Mouse (Mus musculus): ENCODE data around the gene Nxpe3.

Gene Nxpe3

DNA sequence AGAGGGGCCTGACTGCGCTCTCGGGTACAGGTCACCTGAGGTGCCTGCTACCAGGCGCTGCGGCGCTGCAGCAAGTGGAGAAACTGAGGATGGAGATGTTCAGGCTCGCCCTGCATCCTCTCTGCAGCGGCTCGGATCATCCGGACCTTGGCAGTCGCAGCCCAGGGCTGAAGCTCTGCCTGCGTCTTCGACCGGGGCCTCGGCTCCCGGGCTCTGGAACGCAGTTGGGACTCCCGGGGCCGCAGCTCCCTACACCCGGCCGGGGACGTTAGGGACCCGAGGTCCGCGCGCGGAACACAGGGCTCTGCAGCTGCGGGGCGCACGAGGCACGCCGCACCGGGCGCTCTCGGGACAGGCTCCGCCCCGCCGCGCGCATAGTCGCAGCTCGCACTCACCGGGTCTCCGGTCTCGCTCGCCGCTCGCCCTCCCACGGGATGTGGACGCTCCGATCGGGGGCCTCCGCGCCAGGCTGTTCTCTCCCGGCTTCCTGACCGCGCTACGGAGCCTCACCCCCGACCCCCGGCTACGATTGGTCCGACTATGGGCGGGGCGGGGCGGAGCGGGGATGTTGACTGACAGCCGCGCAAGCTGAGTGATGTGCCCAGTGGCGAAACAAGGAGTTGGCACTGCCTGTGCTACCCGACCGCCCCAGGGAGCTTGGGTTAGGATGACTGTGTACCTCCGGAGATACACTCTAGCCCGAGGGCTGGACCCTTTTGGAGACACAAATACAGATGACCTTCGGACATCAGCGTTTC lies at the start of gene Nxpe3:
Gene Nxpe3 (minus strand): TSS at position 393 of the 758 bp plus-strand sequence.
- DNase-seq (ENCODE audit: low spot score in 2 of 2): peak; percentile 77 to 84

DNA sequence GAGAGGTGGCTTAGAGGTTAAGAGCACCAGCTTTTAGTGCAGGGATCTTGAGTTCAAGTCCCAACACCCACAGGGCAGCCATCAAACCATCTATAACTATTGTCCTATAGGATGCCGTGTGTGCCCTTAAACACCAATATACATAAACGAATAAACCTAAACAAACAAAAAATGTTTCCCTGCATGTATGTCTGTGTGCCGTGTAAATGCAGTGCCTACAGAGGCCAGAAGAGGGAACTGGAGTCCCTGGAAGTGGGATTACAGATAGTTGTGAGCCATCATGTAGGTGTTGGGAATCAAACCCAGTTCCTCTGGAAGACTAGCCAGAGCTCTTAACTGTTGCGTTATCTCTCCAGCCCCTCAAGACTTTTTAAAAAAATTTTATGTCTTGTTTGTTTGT lies 45.7 kb upstream of the Nxpe3 start:
- no peak for DNase-seq (ENCODE audit: low spot score in 2 of 2)

DNA sequence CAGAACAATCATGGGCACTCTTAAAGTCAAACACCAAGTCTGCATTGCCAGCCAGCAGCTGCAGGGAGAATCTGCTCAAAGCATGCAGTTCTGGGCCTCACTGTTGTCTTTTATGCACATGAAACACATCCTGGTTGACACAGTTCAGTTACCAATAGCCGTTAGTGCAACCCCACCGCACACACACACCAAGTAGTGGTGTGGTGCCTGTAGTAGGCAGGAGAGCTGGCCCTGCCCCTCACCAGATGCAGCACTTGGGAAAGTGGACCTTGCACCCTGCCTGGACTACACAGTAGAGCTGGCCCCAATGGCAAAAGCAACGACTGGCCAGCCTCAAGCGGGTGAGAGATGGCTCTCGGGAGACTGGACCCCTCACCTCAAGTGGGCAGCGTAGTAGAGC lies 44.6 kb upstream of the Nxpe3 start:
- DNase-seq (ENCODE audit: low spot score in 2 of 2): no peak

DNA sequence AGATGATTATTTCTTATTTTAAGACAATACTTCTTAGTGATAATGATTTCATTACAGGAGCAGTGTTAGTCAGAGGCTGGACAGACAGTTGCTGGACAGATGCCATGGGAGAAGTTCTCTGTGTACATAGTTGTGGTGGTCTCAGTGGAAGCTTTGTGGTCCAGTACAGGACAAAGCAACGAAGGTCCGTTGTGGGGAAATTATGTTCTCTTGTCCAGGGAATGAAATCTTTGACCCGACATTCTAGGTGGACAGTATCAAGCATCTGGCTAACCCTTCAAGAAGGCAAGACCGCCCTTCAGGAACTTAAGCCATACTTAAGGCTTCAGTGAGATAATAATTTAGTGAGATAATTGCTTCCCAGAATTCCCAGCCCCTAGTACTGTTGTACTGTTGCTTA lies 43.7 kb upstream of the Nxpe3 start:
- no peak for DNase-seq (ENCODE audit: low spot score in 2 of 2)

DNA sequence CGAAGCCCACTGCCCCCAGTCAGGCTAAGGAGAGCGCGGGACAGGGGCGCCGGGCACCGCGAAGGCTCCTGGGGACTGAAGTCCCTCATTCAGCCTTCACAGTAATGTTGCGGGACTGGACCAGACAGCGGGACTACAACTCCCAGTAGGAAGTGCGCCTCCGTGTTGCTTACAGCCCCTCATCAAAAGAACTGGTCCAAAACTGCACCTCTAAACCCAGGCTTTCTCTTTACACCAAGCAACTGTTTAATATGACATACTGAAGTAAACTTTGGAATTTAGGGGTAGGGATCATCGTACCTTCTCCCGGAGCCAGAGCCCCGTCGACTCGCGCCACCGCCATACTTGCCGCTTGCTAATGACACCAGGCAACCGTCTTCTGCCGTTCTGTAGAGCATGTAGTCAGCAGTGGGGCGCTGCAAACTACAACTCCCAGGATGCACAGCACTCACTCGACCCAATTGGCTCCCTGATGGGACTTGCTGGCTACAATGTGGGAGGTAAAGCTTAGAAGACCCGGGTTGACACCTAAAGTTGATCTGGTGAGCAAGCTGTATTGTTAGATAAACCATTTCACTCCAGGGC lies 39.5 kb upstream of the Nxpe3 start, which contains the start of gene Cep97:
Gene Cep97 (minus strand): TSS at position 403 of the 585 bp plus-strand sequence.
- peak; percentile 81 to 86 for DNase-seq (ENCODE audit: low spot score in 2 of 2)

DNA sequence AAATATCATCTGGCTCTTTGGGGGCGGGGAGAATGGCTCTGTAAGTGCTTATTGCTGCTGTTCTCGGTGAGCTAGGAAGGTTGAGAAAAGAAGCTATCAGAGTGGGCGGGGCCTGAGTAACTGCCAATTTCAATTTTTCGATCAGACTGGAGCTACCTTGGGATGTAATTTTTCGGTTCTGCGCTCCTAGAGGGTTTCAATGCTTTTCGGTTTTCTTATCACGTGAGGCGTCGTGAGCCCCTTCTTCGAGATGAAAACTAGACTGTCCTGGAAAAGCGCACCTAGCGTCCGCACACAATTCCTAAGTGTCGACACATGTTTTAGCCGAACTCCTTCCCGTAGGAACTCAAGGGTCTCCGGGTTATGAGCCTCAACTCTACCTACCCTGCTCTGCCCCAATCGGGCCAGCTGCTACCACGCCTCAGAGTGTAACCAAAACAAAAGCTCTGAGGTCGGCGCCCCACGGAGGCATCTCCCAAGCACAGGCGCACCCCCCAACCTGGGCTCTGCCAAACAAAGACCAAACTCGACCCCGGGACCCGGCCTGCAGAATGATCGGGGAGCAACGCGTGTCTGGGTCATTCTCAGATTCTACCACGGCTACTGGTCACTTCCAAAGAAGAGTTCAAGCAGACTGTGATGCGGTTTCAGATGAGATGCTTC lies 38.7 kb upstream of the Nxpe3 start:
- peak; percentile 5 to 35 for DNase-seq (ENCODE audit: low spot score in 2 of 2)

DNA sequence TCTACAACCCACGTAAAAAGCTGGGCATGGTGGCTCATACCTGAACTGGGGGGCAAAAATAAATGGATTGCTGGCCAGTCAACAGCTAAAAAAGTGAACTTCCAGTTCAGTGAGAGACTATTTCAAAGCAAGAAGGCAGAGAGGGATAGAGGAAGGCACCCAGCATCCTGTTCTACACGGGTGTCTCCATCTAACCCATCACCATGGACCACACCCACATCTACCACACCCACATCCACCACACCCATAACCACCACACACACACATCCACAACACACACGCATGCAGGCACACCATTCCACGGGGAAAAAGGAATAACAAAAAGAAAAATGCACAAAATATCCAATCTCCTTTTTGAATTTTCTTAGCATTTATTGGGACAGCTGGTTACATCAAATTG lies 28.9 kb upstream of the Nxpe3 start:
- DNase-seq (ENCODE audit: low spot score in 2 of 2): no peak

DNA sequence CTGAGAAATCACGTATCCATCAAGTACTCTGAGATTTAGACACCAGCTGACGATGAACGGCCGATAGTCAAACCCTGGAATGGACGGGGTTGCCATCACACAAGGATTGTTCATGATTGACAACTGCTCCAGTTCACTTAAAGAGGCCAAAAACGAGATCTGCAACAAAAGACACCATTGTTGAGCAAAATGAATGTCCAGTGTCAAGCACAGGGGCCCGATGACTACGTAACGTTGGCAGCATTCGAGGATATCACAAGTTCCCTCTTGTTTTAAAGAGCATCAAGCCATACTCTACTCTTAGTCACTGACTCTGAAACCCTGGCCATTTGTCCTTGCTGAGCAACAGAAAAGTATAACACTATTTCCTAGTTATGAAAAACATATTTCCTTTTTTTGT lies 27.0 kb upstream of the Nxpe3 start:
- no peak for DNase-seq (ENCODE audit: low spot score in 2 of 2)

DNA sequence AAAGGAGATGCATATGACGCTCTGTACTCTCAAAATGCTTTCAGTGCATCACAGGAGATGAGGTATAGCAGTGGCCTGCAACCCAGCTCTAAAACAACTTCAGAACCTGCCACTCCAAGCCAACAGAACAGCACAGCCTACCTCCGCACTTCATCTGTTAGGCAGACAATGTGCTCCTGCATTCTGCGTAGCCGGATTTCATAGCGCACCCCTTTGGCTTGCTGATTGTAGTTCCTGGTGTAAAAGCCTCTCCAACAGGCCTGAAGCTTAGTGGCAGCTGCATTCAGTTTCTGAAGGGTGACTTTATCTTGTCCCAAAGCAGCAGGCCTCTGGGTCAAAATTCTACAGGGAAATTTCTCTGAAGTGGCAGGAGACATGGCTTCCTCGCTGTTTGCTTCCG lies 19.6 kb upstream of the Nxpe3 start:
- DNase-seq (ENCODE audit: low spot score in 2 of 2): no peak

DNA sequence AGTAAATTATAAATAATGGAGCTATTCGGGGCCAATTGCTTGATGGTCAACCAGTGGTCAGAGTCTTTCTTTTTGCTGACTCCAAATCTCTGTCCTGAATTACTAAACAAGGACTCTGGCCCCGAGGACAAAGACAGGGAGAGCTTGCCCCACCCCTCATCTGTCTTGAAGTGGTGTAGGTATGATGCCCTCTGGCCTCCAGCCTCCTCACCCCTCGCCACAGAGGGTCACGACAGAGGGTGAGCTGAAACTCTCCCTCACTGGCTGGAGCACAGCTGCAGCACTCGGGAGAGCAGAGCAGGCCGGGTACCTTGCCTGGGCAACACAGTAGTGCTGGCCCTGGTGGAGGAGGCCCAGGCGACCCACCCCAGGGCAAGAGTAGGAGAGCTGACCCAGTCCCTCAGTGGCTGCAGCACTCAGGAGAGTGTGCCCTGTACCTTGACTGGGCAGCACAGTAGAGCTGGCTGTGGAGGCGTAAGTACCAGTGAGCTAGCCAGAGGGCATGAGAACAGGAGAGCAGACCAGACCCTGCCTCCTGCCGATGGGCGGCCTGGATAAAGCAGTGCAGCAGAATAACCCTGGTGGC lies 15.2 kb upstream of the Nxpe3 start:
- no peak for DNase-seq (ENCODE audit: low spot score in 2 of 2)

DNA sequence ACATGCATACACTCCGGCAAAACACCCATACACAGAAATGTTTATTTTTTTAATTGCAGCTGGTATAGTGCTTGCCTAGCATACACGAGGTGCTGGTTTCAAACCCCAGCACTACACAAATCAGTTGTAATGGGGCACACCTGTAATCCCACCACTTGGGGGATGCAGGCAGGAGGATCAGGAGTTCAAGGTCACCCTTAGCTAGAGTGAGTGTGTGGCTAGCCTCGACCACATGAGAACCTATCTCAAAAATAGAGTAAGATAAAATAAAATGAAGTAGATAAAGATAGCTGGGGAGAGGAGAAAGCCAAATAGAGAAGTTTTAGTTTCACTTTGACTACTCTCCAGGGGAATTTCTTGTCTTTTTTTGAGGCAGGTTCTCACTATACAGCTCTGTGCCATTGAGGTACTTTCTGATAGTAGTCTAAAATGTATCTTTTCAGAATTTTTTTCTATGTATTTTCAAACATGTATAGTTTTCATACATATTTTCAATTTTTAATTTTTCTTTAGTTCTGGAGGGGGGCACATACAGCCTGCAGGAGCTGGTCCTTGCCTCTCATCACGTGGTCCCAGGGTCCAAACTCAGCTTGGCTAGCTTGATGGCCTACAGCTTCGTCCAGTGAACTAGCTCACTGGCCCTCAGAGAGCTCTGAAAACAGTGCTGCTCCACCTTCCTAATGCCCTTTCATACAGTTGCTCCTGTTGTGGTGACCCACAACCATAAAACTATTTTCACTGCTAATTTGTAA lies 12.0 kb upstream of the Nxpe3 start:
- DNase-seq (ENCODE audit: low spot score in 2 of 2): no peak

DNA sequence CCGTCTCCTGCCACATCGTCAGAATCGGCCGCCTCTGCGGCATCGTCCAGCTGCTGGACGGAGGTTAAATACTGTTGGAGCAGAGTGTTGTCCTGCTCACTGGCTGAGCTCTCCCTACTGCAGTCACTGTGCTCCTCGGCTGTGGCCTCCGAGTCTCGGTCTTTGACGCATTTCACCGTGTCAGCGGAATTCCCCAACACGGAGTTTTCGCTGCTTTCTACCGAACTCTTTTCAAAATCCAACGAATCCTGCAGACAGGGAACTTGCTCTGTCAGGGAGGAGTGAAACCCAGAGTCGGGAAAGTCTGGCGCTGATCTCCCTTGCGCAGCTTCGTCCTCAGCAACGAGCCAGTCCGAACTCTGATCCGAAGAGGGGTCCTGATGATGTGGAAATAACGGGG lies 10.3 kb upstream of the Nxpe3 start:
- no peak for DNase-seq (ENCODE audit: low spot score in 2 of 2)

DNA sequence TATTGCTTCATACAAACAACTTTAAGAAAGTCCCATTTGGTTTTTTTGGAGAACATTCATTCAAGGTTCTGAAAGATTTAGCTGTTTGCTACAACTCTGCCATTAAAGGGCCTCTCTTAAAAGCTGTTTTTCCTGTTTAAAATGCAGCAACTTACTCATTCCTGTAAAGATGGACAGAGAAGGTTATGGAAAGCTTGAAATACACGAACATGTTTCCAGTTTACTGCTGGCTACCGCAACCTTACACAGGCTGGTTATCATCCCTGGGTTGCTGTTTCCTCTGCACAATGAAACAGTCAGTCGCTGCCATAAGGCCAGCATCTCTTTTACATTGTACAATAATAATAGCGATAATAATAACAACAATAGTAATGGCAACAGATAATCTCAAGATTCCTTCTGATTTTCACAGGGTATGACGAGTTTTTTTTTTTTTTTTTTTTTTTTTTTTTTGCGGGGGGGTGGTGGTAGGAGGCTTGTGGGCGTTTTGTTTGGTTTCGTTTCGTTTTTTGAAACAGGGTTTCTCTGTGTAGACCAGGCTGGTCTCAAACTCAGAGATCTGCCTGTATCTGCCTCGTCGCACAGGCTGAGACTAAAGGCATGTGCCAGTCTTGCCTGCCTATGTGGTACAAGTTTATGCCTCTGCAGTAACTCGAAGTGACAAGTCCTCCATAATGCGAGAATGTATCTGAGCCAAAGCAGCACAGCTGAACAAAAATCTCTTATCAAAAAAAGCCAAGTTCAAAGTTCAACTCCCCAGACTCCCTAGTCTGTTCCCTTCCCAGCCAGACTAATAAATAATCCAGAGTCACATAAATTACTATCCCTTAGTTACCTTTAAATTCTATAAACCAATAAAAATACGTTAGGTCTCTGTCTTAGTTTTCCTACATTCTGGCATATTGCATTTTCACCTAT lies 7.0 kb upstream of the Nxpe3 start:
- no peak for DNase-seq (ENCODE audit: low spot score in 2 of 2)

DNA sequence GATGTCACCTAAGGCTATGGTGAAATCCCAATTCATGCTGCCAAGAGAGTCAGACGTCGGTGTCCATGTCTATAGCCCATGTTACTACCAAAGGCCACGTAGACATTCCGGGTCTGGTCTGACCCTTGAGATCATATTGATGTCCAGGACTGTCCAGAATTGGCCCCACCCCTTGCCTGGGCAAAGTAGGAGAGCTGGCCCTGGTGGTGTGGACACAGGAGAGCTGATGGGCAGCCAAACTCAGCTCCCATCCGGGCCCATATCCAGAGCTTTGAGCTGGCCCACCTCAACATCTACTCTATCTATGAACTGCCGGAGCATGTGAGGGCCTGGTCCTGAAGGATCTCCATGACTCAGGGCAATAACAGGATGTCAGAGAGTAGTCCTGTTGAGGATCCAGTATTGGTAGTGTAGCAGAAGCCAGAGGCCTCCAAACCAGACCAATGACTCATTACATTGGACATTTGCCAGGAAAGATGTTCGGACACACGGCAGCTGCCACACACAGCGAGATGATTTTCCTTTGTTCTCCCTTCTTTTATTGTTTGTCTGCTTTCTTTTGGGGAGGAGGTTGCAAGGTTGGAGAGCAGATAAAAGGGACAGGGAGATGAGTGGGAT lies 3.4 kb upstream of the Nxpe3 start:
- DNase-seq (ENCODE audit: low spot score in 2 of 2): no peak

DNA sequence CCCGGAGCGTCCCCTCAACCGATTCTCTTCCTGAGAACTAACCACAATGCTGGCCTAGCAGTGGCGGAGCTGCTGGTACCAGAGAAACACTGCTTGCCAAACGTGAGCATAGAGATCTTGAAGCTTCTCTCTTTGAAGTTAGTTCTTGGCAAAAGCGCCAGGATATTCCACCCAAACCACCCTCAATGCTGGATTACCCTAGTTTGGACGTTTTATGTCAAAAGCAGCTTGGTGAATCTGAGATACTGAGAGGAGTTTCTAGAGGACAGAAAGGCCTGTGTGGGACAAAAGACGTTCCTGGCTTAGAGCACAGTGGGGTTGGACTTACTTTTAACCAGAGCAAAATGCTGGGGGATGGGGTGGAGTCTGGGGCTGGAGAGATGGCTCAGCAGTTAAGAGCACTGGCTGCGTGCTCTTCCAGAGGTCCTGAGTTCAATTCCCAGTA lies 588 bp upstream of the Nxpe3 start:
- DNase-seq (ENCODE audit: low spot score in 2 of 2): no peak

DNA sequence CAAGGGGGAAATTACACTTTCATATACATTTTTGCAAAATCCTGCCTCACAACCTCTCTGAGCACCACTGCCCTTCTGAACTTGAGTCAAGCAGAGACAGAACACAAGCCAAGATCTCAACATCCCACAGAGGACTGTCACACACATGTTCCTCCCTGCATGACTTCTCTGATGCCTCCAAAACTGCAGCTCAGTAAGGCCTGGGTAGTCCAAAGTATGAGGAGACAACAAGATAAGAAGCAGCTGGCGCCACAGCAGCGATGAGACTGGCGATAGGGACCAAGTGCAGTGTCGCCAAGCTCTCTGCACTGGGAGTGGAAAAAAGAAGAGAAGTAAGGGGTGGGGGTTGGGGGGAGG lies 571 bp downstream of the Nxpe3 start:
- no peak for DNase-seq (ENCODE audit: low spot score in 2 of 2)

DNA sequence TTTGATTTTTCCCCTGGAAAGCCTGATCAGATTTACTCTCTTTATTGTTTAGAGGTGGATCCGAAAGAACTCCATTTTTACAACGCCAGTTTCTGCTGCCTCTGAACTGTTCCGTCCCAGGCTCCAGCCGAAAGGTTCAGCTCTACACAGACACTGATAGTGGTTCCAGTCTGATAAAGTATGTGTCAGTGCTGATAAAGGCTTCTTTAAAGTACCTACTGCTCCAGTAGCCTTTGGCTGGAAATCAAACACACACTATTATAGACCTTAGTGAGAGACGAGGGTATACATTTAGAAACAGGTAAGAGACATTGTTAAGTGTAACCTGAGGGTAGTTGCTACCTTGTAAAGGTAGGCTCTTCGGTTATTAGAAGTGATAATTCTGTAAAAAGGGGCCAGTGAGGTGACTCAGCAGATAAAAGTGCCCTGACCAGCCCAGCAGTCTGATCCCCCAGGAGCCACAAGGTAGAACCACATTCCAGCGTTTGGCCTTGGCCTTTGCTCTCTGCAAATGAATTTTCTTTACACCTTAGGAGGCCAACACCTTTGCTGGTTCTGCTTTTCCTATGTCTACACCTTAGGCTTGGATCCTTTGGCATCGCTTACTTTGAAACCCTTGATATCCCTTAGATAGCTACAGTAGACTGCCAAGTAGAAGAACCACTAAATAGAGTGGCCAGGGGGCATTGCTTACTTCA lies 1.5 kb downstream of the Nxpe3 start:
- no peak for DNase-seq (ENCODE audit: low spot score in 2 of 2)

DNA sequence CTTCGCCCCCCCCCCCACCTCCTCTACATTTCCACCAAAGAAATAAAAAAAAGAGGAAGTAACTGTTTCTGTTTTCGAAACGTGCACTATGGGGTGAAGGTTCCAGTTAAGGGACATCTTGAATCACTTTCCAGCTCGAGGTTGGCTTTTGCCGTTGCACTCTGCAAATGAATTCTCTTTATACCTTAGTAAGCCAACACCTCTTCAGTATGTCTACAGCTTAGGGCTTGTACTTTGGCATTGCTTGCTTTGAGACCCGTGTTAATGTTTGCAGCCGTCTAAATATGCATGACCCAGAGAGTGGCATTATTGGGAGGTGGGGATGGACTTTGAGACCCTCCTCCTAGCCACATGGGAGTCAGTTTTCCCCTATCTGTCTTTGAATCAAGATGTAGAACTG lies 2.6 kb downstream of the Nxpe3 start:
- no peak for DNase-seq (ENCODE audit: low spot score in 2 of 2)

DNA sequence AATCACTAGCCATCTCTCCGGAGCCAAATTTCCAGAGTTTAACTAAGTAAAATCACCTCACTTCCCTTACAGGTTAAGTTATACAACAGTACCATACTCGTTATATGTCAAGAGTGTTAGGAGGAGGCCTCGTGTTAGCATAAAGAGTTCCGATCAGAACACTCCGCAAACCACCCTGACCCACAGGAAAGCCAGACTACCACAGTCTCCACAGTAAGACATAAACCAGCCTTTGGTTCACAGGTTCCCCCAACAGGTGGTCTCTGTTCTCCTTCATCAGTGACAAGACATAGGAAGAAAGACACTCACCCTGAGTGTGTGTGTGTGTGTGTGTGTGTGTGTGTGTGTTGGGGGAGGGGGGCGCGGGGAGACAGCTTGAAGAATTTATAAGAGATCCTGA lies 3.7 kb downstream of the Nxpe3 start:
- DNase-seq (ENCODE audit: low spot score in 2 of 2): no peak

Data from frontal cortex, postnatal 25 days (tissue).